Mouse (Mus musculus) forebrain, embryonic 13.5 days (tissue): ENCODE measurements around the gene Ccdc9. TPM values are rescaled to one million over a fixed set of nuclear protein-coding genes. Genes with fewer than 3 reads are reported as not detected.
"Not testable (repeated sequence)": the region's sequence is repeated elsewhere in the genome, so short reads cannot be mapped to it uniquely, and the experiment has no call there.

Experiments
- ATAC-seq: fragments of 200-750 bp; cut with Nextera tagmentation; 2 replicates; pipeline ENCODE4 v1.8.0; 2017
- H3K27ac ChIP-seq: fragments of 300-500 bp; sonication (generic); 2 replicates; pipeline ENCODE4 v1.5.1; 2015; ENCODE audit warnings: inconsistent platforms, mild to moderate bottlenecking, moderate library complexity
- H3K27me3 ChIP-seq: fragments of 300-500 bp; sonication (generic); 2 replicates; pipeline ENCODE4 v1.6.1; 2015; ENCODE audit warnings: mild to moderate bottlenecking, inconsistent platforms
- H3K36me3 ChIP-seq: fragments of 300-500 bp; sonication (generic); 2 replicates; pipeline ENCODE4 v1.6.1; 2015; ENCODE audit warnings: mild to moderate bottlenecking, inconsistent platforms; ENCODE audit not compliant: poor library complexity, severe bottlenecking
- H3K4me1 ChIP-seq: fragments of 300-500 bp; sonication (generic); 2 replicates; pipeline ENCODE4 v1.6.1; 2015; ENCODE audit warnings: inconsistent platforms
- H3K4me2 ChIP-seq: fragments of 300-500 bp; sonication (generic); 2 replicates; pipeline ENCODE4 v1.6.1; 2015; ENCODE audit warnings: inconsistent platforms, mild to moderate bottlenecking, moderate library complexity
- H3K4me3 ChIP-seq: fragments of 300-500 bp; sonication (generic); 2 replicates; pipeline ENCODE4 v1.5.1; 2015; ENCODE audit warnings: mild to moderate bottlenecking, inconsistent platforms
- H3K9ac ChIP-seq: fragments of 300-500 bp; sonication (generic); 2 replicates; pipeline ENCODE4 v1.6.1; 2015; ENCODE audit warnings: mild to moderate bottlenecking, inconsistent platforms
- H3K9me3 ChIP-seq: fragments of 300-500 bp; sonication (generic); replicated peaks from 2 replicates; pipeline ENCODE4 v1.6.1; 2016; ENCODE audit warnings: inconsistent platforms
- WGBS: fragments of 180-500 bp; shearing (Covaris S2); methylation state at CpG from one replicate; pipeline ENCODE4 v1.1.7; 2015; 5-methylcytosine and 5-hydroxymethylcytosine counted together
- polyA plus RNA-seq: library from polyadenylated mRNA; unstranded; fragments of >200 nt; fragmentation: Nextera tagmentation; extraction: Ambion mirVana; gene quantifications from 2 replicates; pipeline ENCODE4 v1.2.1, GENCODE M21; 2015

The Ccdc9 gene
- polyA plus RNA-seq, 1 experiment from 2014 or later, result 25.2 TPM

GRCm38 (mm10) chr7:16261097-16261496, 25.5 kb downstream of the Ccdc9 start:
- Histone ChIP-seq H3K36me3 (no peaks in the 10 kb centered on the region), H3K9me3 (peaks cover 19% of the 10 kb centered on the region; the same call in 1 of the 2 replicates), H3K4me2 (no peak overlapping the region), H3K4me1 (no peaks in the 10 kb centered on the region), H3K9ac (no peak overlapping the region), H3K27ac (no peak overlapping the region), H3K4me3 (no peak overlapping the region), H3K27me3 (no peaks in the 10 kb centered on the region)
- ATAC-seq, result no peak
- WGBS, result 68% methylated on average over 1 of the region's 1 CpGs

- no peak within 1 kb of the TSS for H3K4me3 ChIP-seq
- H3K4me1 ChIP-seq, result no peaks in the 10 kb centered on the region
- H3K9ac ChIP-seq, result no peak within 1 kb of the TSS
- H3K4me2 ChIP-seq, result no peak within 1 kb of the TSS
- H3K9me3 ChIP-seq, result 0 out of 2 replicates have a peak, but pooled peaks cover 4% of the 10 kb centered on the region
- no peaks in the 10 kb centered on the region for H3K27me3 ChIP-seq
- WGBS, result 93% methylated on average over 5 of the region's 5 CpGs
- no peak within 1 kb of the TSS for H3K27ac ChIP-seq
- no peak for ATAC-seq
- no peaks in the 10 kb centered on the region for H3K36me3 ChIP-seq
Observed at GRCm38 (mm10) chr7:16259110-16259590, 27.4 kb downstream of the Ccdc9 start, which contains the start of gene C5ar1. TSS of gene C5ar1 (minus strand) at chr7:16259540.

- 89% methylated on average over 11 of the region's 11 CpGs for WGBS
- Histone ChIP-seq H3K9ac (no peak overlapping the region), H3K36me3 (no peaks in the 10 kb centered on the region), H3K4me1 (no peaks in the 10 kb centered on the region), H3K27ac (no peak overlapping the region), H3K4me3 (no peak overlapping the region), H3K9me3 (no peaks in the 10 kb centered on the region), H3K27me3 (no peaks in the 10 kb centered on the region), H3K4me2 (no peak overlapping the region)
- ATAC-seq, result no peak
Observed at GRCm38 (mm10) chr7:16257830-16258229, 28.8 kb downstream of the Ccdc9 start.

DNA sequence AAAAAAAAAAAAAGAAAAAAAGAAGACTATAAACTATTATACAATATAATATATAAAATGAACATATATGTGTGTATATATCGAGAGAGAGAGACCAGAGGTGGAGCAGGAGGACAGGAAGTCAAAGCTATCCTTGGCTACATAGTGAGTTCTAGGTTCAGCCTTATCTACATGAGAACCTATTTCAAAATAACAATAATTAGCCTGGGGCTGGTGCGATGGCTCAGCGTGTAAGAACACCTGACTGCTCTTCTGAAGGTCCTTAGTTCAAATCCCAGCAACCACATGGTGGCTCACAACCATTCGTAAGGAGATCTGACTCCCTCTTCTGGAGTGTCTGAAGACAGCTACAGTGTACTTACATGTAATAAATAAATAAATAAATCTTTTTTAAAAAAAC, 30.6 kb downstream of the Ccdc9 start:
- not testable (repeated sequence) for H3K36me3 ChIP-seq, H3K27ac ChIP-seq, H3K4me3 ChIP-seq, ATAC-seq, H3K9me3 ChIP-seq, H3K9ac ChIP-seq, H3K4me2 ChIP-seq, H3K4me1 ChIP-seq, H3K27me3 ChIP-seq
- 79% methylated on average over 4 of the region's 4 CpGs for WGBS

DNA sequence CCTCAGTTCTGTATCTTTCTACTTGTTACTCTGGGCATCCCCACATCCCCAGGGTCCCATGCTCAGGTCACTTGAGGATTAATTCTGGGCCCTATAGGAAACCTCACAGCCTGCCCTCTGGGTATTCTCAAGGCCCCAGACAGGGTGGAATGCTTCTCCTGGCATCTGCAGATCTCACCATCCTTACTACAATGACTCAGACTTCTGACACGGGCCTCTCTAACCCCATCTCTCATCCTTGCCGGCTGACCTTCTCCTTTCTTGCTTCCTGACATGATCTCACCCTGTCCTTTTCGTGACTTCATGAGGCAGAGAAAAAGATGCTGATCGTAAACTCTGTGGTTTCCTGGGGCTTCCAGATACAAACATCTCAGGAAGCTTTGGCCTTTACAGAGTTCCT, 32.4 kb downstream of the Ccdc9 start:
- Histone ChIP-seq H3K27me3 (no peaks in the 10 kb centered on the region), H3K4me1 (no peaks in the 10 kb centered on the region), H3K4me2 (no peak overlapping the region), H3K9me3 (no peaks in the 10 kb centered on the region), H3K36me3 (no peaks in the 10 kb centered on the region), H3K4me3 (no peak overlapping the region), H3K27ac (no peak overlapping the region), H3K9ac (no peak overlapping the region)
- ATAC-seq, result no peak
- whole genome bisulfite sequencing, result 74% methylated on average over 4 of the region's 4 CpGs

DNA sequence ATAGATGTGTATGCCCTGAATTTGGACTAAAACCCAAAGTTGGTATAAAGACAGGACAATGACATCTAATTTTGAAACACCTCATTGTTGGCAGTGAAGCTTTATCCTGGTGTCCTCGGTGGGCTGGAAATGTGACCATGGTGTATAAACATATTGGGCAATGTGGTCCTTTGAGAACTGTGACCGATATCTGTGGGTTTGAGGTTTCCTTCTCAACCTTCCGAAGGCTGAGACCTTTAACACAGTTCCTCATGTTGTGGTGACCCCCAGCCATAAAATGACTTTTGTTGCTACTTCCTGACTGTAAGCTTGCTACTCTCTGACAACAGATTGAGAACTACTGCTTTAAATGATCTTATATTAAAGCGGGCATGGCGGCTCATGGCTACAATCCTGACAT, 35.9 kb downstream of the Ccdc9 start:
- H3K4me3 ChIP-seq, result no peak overlapping the region
- ATAC-seq, result no peak
- H3K9ac ChIP-seq, result no peak overlapping the region
- no peak overlapping the region for H3K4me2 ChIP-seq
- H3K27me3 ChIP-seq, result no peaks in the 10 kb centered on the region
- H3K27ac ChIP-seq, result no peak overlapping the region
- no peaks in the 10 kb centered on the region for H3K36me3 ChIP-seq
- H3K4me1 ChIP-seq, result no peaks in the 10 kb centered on the region
- H3K9me3 ChIP-seq, result no peaks in the 10 kb centered on the region
- WGBS, result 87% methylated on average over 5 of the region's 5 CpGs

GRCm38 (mm10) chr7:16245958-16246357, 40.6 kb downstream of the Ccdc9 start:
- Histone ChIP-seq H3K4me3 (no peak overlapping the region), H3K4me2 (no peak overlapping the region), H3K9me3 (no peaks in the 10 kb centered on the region), H3K4me1 (no peaks in the 10 kb centered on the region), H3K27ac (no peak overlapping the region), H3K36me3 (no peaks in the 10 kb centered on the region), H3K27me3 (no peaks in the 10 kb centered on the region), H3K9ac (no peak overlapping the region)
- WGBS, result 47% methylated on average over 2 of the region's 4 CpGs
- ATAC-seq, result no peak

GRCm38 (mm10) chr7:16244067-16244466, 42.5 kb downstream of the Ccdc9 start, which contains the start of gene C5ar2:
TSS of gene C5ar2 (minus strand) at chr7:16244154.
- ATAC-seq, result no peak
- H3K4me2 ChIP-seq, result no peak within 1 kb of the TSS
- H3K27ac ChIP-seq, result no peak within 1 kb of the TSS
- no peak within 1 kb of the TSS for H3K9ac ChIP-seq
- no peak within 1 kb of the TSS for H3K4me3 ChIP-seq
- H3K27me3 ChIP-seq, result no peaks in the 10 kb centered on the region
- H3K36me3 ChIP-seq, result no peaks in the 10 kb centered on the region
- no peaks in the 10 kb centered on the region for H3K4me1 ChIP-seq
- WGBS, result 85% methylated on average over 5 of the region's 5 CpGs
- no peaks in the 10 kb centered on the region for H3K9me3 ChIP-seq

GRCm38 (mm10) chr7:16242198-16242597, 44.4 kb downstream of the Ccdc9 start:
- Histone ChIP-seq H3K9me3 (no peaks in the 10 kb centered on the region), H3K9ac (no peak overlapping the region), H3K36me3 (no peaks in the 10 kb centered on the region), H3K4me2 (no peak overlapping the region), H3K4me1 (no peaks in the 10 kb centered on the region), H3K27ac (no peak overlapping the region), H3K4me3 (no peak overlapping the region), H3K27me3 (no peaks in the 10 kb centered on the region)
- WGBS, result 91% methylated on average over 6 of the region's 6 CpGs
- no peak for ATAC-seq

DNA sequence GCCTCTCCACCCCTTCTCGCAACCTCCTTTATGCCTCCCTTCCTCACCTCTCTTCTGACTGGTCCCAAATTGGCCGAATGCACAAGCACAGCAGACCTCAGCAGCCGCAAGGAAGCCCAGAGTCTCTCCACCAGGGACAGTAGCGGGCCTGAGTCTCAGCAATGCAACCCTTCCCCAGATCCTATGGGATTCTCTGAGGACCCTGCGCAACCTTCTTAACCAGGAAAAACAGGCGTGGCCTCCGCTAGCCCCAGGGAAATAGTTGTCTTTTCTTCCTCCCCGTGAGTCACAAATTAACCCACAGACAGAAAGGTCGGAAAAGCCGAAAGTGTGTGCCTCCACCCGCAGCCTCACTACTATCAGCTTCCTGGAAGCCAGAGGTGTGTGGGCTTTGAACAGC, 44.8 kb downstream of the Ccdc9 start:
- H3K9me3 ChIP-seq, result no peaks in the 10 kb centered on the region
- no peak overlapping the region for H3K27ac ChIP-seq
- 69% methylated on average over 11 of the region's 11 CpGs for WGBS
- H3K4me2 ChIP-seq, result no peak overlapping the region
- H3K4me1 ChIP-seq, result no peaks in the 10 kb centered on the region
- H3K27me3 ChIP-seq, result no peaks in the 10 kb centered on the region
- no peaks in the 10 kb centered on the region for H3K36me3 ChIP-seq
- no peak overlapping the region for H3K9ac ChIP-seq
- no peak overlapping the region for H3K4me3 ChIP-seq
- ATAC-seq, result no peak

GRCm38 (mm10) chr7:16240978-16241303, 45.7 kb downstream of the Ccdc9 start:
- no peak overlapping the region for H3K4me2 ChIP-seq
- no peak overlapping the region for H3K9ac ChIP-seq
- no peaks in the 10 kb centered on the region for H3K36me3 ChIP-seq
- H3K4me3 ChIP-seq, result no peak overlapping the region
- H3K27ac ChIP-seq, result no peak overlapping the region
- H3K27me3 ChIP-seq, result no peaks in the 10 kb centered on the region
- ATAC-seq, result no peak
- H3K9me3 ChIP-seq, result no peaks in the 10 kb centered on the region
- 98% methylated on average over 1 of the region's 1 CpGs for WGBS
- H3K4me1 ChIP-seq, result no peaks in the 10 kb centered on the region

DNA sequence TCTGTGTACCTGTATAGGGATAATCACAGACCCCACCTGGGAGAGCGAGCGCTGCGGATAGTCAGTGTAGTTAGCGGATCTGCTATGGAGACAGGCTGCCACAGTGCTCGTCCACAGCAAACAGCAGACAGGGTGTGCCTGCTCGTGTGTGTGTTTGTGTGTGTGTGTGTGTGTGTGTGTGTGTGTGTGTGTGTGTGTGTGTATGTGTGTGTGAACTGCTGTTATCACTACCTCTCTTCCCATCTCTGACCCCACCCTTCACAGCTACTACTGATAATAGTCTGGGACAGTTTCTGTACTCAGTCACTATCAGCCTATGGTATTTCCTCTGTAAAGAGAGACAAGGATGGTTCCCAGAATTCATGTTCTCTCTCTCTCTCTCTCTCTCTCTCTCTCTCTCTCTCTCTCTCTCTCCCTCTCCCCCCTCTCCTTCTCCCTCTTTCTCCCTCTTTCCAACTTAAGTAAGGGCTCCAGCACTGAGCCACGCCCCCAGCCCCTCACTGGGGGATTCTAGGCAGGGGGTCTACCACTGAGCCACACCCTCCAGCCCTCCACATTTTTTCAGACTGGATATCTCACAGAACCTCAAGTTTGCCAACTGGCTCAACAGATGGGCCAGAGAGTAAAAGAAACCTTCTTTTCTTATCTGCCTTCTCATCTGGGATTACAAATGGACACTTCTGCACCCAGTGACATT, 46.2 kb downstream of the Ccdc9 start:
- WGBS, result 80% methylated on average over 7 of the region's 7 CpGs
- Histone ChIP-seq H3K27ac (no peak overlapping the region), H3K9ac (no peak overlapping the region), H3K36me3 (no peaks in the 10 kb centered on the region), H3K4me2 (no peak overlapping the region), H3K4me3 (no peak overlapping the region), H3K27me3 (no peaks in the 10 kb centered on the region), H3K4me1 (no peaks in the 10 kb centered on the region), H3K9me3 (no peaks in the 10 kb centered on the region)
- ATAC-seq, result no peak

DNA sequence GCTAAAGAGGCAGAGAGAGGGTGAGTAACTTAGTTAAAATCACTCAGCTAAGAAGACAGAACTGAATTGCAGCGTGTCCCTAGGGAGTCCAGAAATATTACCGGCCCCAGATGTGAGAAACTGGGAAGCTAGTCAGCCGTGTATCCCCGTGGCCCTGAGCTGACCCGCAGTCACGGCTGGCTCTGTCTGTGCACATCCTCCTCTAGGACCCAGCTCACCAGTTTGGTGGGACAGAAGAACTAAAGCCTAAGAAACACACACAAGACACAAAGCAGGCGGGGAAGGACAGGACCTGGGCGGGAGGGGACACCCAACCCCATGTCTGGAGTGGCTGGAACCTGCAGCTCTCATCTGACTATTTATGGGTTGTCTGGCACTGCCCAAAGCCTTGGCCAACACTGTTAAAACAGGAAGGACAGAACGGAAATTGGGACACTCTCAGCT, 47.0 kb downstream of the Ccdc9 start:
- H3K4me2 ChIP-seq, result no peak overlapping the region
- no peaks in the 10 kb centered on the region for H3K4me1 ChIP-seq
- H3K9me3 ChIP-seq, result no peaks in the 10 kb centered on the region
- ATAC-seq, result no peak
- H3K36me3 ChIP-seq, result no peaks in the 10 kb centered on the region
- WGBS, result 73% methylated on average over 9 of the region's 9 CpGs
- no peak overlapping the region for H3K4me3 ChIP-seq
- no peak overlapping the region for H3K27ac ChIP-seq
- H3K9ac ChIP-seq, result no peak overlapping the region
- no peaks in the 10 kb centered on the region for H3K27me3 ChIP-seq
